Mouse (Mus musculus) heart, adult 8-10 months (tissue): Measurements from ENCODE around the gene Gm21060. TPM values are rescaled to one million over a fixed set of nuclear protein-coding genes. Genes with fewer than 3 reads are reported as not detected.
"Not testable (repeated sequence)": the region's sequence is repeated elsewhere in the genome, so short reads cannot be mapped to it uniquely, and the experiment has no call there.

Experiments
- DNase-seq: peaks from one replicate; pipeline ENCODE4 v3.0.0; 2022; ENCODE audit warnings: low spot score
- total RNA-seq, 4 experiments: library from RNA; stranded (reverse); gene quantifications; 2 replicates each; pipeline ENCODE4 v1.2.4; 2022

Gm21060 gene
- not detected for total RNA-seq

DNA sequence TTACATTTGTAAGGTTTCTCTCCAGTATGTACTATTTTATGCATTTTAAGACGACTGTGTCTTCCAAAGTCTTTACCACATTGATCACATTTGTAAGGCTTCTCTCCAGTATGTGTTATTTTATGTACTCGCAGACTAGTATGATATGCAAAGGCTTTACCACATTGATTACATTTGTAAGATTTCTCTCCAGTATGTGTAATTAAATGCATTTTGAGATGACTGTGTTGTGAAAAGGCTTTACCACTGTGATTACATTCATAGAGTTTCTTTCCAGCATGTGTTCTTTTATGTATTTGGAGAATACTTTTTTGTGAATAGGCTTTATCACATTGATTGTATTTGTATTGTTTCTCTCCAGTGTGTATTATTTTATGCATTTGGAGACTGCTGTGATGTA is at the start of gene Gm21060:
Gene Gm21060, minus strand, starts transcription at position 101 of the 400 bp plus-strand sequence.
- no peak for DNase-seq

DNA sequence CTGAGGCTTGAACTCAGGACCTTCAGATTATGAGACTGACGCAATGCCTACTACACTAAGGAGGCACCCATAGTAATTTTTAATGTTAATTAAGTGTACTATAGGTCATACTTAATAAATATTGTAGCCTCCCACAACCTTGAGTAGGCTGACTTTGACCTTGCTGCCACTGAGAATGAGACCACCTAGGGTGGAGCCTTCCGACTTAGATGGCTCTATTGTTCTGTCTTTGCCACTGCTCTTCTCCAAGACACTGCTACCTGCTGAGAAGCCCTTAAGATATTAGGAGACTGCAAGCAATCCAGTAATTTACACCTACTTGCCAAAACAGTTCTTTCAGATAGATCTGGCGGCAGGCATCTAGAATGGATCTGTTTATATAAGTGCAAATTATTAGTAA is 24.0 kb upstream of the Gm21060 start:
- DNase-seq, result not testable (repeated sequence)

DNA sequence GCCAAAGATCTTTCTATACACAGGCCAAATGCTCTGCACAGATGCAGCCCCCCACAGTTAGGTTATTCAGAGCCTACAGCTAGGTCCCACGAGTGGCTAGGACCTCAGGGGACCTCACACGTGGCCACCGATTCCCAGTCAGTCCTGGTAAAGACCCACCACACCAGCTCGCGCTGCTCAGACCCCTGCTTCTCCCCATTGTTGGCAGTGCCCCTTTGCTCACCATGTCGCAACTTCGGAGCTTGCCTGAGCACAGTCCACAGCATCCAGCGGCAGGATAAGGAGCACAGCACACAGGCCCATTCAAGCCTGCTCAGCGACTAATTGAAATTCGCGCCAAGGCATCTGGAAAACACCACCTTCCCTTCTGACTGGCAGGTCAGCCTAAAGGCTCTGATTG is 16.3 kb upstream of the Gm21060 start:
- not testable (repeated sequence) for DNase-seq

DNA sequence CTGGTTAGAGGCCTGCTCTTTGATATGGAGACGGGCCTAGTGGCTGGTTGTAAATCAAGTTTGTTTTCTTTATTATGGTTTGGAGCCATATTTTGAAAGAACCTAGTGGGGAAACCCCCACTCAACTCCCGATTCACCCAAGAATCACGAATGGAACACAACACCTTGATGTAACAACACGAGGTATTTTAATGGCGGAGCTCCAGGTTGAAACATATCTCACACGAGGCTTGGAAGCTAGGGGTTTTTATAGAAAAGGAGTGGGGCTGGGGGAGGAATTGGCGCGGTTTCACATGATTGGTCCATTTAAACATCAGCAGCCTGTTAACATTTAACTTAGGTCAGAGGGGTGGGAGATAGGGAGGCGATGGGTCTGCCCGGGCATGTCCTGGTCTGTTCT is 15.5 kb upstream of the Gm21060 start:
- not testable (repeated sequence) for DNase-seq

DNA sequence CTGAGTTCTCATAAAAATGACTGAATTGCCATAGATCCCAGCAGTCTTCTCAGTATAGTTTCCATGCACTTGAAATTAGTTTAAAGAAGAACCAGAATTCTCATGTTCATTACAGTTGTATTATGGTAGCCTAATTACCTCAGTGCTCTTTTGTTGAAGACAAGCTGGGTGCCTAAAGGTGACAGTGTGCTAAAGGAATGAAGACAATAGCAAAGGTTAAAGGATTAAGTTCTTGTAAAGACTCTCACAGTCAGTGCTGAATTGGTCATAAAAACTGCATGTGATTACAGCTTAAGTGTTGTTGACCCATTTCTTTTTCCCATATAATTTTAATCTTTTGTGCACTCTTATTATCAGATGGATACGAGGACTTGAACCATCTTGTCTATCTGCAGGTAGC is 11.2 kb upstream of the Gm21060 start:
- DNase-seq, result not testable (repeated sequence)

DNA sequence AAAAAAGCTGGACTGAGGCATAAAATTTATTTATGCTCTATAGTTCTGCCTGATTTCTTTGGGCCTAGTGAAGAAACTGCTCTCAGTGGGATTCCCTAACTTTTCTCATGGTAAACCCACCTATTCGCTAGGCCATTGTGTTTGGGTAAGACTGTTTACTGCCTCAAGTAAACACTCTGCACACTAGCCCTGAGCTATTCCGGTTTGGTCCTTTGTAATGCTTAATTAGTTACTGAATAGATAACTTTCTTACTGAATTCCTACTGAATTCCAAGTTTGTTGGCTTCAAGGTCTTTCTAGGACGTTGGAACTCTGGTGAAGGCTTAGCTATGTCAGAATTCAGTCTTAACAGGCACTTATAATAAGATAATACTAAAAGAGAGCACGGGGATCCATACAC is 11.8 kb downstream of the Gm21060 start:
- DNase-seq, result not testable (repeated sequence)

DNA sequence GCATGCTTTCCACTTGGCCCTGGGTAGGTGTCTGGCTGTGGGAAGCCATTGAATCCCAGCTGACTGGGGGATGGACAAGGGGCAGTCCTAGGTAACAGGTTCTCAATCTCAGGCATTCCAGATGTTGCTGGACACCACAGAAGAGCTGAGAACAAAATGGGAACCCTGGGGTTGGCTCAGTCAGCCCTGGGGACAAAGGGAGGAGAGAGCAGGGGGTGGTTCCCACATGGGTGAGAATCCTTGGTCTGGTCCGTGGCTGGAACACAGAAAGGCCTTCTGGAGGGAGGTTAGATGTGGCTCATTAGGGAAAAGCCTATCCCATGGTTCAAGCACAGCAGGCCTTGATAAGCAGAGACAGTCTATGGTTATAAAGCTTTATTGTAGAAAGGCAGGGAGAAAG is 13.3 kb downstream of the Gm21060 start:
- no peak for DNase-seq

DNA sequence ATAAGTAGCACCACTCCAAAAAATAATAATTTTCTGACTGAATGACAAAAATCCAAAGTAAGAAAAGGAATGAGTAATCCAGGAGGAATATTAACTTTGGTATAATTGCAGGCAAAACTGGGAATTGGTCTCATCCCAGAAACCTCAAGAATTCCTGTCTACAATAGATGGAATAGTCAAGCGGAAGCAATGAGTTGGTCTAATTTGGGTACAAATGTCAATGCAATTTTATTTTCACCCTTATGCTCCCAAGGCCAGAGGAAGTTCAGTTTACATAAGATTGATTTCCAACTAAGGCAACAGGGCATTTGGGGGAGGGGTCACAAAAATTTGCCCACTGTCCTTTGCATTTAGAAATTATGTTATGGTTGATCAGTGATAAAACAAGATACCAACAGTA is 21.4 kb downstream of the Gm21060 start:
- no peak for DNase-seq

DNA sequence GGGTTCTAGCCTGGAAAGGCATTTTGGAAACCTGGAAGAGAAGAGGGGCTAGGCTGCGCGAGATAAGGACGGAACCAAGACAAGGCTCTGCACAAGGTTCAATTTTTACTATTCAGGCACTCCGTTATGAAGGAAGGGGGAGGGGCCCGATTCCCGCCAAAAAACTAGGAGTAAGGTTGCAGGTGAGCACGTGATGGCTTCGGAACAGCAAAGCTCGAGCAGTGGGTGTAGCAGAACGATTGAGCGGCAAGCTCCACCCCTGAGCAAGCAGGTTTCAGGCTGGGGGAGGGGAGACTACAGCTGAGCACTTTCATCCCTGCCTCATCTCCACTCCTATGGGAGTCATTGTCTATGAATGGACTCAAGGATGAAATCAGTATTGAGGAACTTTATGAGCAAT is 27.7 kb downstream of the Gm21060 start:
- DNase-seq, result not testable (repeated sequence)

DNA sequence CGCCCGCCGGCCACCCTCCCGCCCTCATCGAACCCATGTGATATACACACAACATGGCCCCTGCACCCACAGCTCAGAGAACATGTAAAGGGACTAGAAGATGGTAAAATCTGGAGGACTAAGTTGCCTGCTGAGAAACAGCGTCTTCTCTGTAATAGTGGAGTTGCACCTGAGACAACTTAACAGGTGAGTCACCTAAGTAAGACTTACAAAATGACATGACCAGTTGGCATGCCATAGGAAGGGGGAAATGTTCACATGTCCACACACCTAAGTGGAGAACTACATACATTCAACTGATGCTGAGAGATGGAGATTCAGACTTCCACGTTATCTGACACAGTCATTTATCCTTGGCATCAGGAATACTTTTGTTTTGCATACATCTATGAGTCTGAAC is 29.7 kb downstream of the Gm21060 start:
- no peak for DNase-seq

DNA sequence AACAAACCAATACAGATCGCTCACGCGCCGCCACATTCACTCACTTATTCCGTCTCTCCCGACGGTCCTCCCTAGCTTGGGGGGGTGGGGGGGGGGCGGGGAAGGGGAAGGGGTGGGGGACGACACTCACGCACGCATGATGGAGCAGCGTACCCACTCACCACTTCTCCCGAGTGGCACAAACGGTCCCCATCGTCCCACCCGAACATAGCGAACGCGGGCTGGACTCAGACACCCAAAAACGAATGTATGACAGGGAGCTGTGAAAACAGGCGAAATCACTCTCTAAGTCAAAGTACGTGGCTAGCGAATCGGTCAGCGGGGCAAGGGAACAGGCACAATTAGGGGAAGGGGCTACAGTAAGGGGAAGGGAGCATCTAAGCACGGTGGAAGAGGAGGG is 30.2 kb downstream of the Gm21060 start:
- DNase-seq, result no peak

DNA sequence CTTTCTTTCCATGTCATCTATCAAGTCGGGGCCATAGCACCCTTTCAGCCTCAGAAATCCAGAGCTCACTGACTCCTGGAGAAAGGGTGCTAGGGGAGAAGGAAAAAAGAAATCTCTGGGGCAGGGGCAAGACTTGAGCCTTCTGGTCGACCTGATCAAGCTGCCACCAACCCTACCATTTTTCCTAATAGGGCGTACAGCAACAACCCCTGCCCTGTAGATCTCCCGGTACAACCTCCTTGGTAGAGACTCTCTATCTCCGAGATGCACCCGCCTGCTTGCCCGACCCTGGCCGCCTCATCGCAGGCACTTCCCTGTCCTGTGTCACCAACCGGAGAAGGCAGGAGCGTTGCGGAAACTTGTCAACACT is 30.6 kb downstream of the Gm21060 start:
- DNase-seq, result no peak

DNA sequence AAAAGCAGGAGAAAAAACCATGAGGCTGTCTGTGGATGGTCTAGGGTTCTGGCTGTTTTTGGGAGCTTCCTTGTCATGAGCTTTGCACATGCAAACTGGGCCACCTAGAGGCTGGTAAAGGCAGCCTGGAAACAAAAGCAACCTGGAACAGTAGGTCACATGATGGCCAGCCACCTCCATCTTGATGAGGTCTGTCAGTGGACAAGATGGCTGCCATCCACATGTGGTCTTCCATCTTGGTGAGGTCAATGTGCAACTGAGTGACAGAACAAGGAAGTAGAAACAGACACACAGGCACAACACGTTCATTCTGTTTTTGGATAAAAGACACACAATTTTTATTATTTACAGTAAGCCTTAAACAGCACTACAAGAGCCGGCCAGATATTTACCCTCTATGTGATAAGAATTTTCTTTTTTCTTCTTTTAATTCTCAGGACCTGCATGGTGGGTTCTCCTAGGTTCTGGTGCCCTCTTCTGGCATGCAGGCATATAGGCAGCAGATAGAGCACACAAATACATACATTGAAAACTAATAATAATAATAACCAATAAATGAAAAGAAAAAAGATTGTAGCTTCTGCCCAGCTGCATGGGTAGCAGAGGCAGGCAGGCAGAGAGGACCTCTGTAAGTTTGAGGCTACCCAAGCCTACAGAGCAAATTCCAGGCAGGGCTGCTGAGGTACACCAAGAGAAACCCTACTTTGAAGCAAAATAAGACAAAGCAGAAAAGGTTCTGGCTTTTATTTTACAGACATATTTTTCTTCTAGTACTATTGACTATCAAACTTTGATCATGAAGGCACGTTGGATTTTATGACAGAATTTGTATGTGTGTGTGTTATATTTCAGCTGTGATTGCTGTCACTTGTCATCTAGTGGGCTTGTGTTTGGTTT is 31.3 kb downstream of the Gm21060 start:
- peak; percentile 36 for DNase-seq

DNA sequence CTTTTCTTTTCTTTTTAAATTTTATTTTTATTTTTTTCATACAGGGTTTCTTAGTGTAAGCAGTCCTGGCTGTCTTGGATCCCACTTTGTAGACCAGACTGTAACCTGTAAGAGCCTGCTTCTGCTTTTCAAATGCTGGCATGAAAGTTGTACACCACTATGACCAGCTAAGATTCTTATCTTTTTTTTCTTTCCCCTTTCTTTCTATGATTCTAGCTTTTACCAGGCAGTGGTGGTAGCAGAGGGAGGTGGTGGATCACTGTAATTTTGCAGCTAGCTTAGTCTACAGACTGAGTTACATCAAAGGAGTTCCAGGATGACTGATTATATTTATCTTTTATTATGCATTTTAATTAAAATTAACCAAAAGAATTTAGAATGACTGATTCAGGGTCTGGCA is 31.9 kb downstream of the Gm21060 start:
- DNase-seq, result no peak

DNA sequence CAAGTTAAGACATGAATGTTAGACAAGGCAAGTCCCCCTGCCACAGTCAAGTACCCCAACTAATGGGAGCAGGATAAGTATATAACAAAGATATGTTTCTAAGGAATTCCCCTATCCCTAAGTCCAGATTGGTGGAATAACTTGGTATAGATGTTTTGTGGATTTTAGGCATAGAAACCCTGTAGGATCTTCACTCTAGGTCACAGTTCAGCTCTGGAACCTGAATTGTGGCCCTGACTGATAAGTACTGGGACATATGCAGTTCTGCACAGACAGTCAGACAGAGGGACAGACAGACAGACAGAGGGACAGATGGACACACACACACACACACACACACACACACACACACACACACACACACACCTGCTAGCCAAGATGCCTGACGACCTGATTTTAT is 32.6 kb downstream of the Gm21060 start:
- DNase-seq, result no peak

DNA sequence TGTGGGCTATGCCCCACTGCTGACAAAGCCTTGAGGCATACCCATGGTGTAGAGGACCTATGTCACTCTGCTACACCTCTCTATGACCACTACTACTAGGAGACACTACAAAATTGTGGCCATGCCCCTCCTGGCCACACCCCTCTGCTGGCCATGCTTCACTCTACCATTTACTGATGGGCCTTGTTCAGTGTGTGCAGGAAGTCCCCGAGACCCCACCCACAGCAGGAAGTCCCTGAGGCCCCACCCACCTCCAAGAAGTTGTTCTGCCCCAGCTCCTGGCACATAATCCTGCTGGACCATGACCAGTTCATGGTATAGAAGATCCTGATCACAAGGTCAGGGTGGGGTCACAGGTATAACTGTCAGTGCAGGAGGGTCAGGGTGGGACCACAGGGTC is 35.6 kb downstream of the Gm21060 start:
- DNase-seq, result no peak

DNA sequence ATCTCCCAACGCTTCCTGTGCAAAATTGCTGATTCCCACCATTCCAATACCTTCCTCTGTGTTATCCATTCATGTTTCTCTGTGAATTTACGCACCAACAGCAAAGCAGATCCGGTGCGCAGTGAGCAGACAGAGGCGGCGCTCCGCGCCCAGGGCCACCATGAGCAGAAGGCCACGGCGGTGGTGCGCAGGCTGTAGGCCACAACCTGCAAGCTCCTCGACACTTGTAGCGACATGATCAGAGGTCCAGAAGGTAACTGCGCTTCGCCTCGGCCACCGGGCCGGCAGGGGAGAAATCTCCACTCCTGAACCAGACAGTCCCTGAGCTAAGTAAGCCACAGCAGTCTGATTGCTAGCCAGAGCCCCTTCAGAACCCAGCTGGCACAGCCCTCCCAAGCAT is 39.1 kb downstream of the Gm21060 start:
- no peak for DNase-seq

DNA sequence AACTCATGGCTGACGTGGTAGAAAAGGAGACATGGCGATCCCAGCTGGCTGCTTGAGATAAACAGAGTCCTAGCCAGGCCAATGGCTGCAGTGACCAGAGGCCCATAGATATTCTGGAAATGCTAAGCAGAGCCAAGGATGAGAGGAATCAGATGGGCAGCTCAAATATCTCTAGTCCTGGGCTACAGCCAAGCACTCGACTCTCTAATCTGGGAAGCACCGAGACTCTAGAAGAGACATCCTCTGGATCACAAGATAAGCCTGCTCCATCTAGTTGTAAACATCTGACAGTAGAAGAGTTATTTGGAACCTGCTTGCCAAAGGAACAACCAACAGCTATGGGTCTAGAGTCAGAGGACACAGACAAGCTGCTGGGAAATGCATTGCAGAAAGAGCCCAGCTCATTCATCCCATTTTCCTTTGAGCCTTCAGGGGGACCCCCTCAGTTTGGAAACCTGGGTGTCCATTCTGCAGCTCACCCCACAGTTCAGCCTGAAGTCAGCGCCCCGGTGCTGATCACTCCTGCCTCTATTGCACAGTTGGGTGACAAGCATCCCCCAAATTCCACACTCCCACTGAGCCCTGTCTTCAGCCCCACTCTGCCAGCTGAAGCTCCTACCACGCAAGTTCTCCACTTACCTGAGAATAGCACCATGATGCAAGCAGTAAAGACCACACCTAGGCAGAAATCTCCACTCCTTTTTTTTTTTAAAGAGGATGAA is 40.5 kb downstream of the Gm21060 start:
- no peak for DNase-seq

DNA sequence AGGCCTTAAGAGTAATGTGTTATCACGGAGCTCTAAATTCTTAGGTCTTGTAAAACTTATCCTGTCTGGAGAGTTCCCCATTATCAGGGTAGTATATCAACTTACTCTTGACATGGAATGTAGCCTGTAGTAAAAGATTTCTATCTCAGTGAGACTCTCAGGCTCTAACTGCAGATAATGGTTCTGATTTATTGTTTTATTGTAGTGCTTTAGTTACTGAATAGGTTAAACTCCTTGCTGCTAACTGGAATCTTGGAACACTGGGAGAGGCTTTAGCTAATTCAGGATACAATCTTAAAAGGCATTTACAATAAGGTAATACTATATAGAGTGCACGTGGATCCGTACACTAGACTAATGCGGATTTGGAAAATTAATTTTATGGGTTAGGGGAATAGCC is 49.5 kb downstream of the Gm21060 start:
- DNase-seq, result not testable (repeated sequence)
